Mouse (Mus musculus) myocyte (in vitro differentiated cells): Measurements from ENCODE around the gene Nr2f6.

Experiments
- CEBPB ChIP-seq: IDR thresholded peaks from 2 replicates; pipeline ENCODE4 v1.6.1; 2011; ENCODE audit warnings: mild to moderate bottlenecking, moderate library complexity; ENCODE audit not compliant: poor library complexity, insufficient read depth, severe bottlenecking
- E2F4 ChIP-seq: IDR thresholded peaks from one replicate; pipeline ENCODE4 v1.6.1; 2011; ENCODE audit warnings: mild to moderate bottlenecking, control low read depth, moderate library complexity; ENCODE audit not compliant: insufficient read depth
- MAX ChIP-seq: IDR thresholded peaks from one replicate; pipeline ENCODE4 v1.6.1; 2011; ENCODE audit warnings: low read depth, mild to moderate bottlenecking, control low read depth
- MYOD1 ChIP-seq, 3 experiments: IDR thresholded peaks; one replicate each; pipeline ENCODE4 v1.6.1; 2011; ENCODE audit warnings: control low read depth in 2 of 3, low read depth in 2 of 3, mild to moderate bottlenecking in 2 of 3, moderate library complexity in 1 of 3; ENCODE audit not compliant: insufficient read length in 2 of 3, control insufficient read depth in 1 of 3
- MYOG ChIP-seq, 3 experiments: IDR thresholded peaks; one replicate each; pipeline ENCODE4 v1.6.1; 2011; ENCODE audit warnings: control low read depth in 2 of 3, low read depth in 2 of 3, mild to moderate bottlenecking in 2 of 3; ENCODE audit not compliant: insufficient read length in 2 of 3, control insufficient read depth in 1 of 3, insufficient read depth in 1 of 3
- POLR2A ChIP-seq: IDR thresholded peaks from one replicate; pipeline ENCODE4 v1.6.1; 2011; ENCODE audit warnings: low read depth, mild to moderate bottlenecking, control low read depth, moderate library complexity; ENCODE audit not compliant: insufficient read length
- POLR2AphosphoS2 ChIP-seq: IDR thresholded peaks from one replicate; pipeline ENCODE4 v1.6.1; 2011; ENCODE audit warnings: low read depth, control low read depth; ENCODE audit not compliant: insufficient read length
- SRF ChIP-seq: IDR thresholded peaks from one replicate; pipeline ENCODE4 v1.6.1; 2011; ENCODE audit warnings: low read depth; ENCODE audit not compliant: control insufficient read depth, insufficient read length
- TCF12 ChIP-seq: IDR thresholded peaks from one replicate; pipeline ENCODE4 v1.6.1; 2011; ENCODE audit warnings: mild to moderate bottlenecking, control low read depth; ENCODE audit not compliant: poor library complexity, insufficient read depth, severe bottlenecking
- TCF3 ChIP-seq: IDR thresholded peaks from one replicate; pipeline ENCODE4 v1.6.1; 2011; ENCODE audit warnings: low read depth, control low read depth; ENCODE audit not compliant: insufficient read length
- USF1 ChIP-seq: IDR thresholded peaks from one replicate; pipeline ENCODE4 v1.6.1; 2011; ENCODE audit warnings: low read depth, mild to moderate bottlenecking, control low read depth, moderate library complexity

DNA sequence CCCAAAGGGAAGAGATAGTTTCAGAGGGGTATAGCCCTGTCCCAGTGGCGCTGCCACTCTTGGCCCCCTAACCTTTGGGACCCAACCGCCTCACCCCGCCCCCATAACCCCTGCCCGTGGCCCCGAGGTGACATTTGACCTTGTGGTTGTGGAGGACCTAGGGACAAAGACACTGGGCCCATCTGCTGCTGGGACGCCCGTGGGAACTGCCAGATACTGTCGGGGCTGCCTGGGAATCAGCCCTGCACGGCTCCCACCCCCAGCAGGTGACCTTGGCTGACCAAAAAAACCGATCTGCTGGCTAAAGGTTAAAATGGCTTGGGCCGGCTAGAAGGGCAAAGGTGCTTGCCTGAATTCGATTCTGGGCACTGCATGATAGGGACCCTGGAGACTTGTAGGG lies 1.6 kb upstream of the Nr2f6 start:
- TF ChIP-seq MAX (no peak), POLR2A (no peak), SRF (no peak), E2F4 (no peak), MYOD1 (IDR thresholded peaks at IDR 0.05; ENCODE audit: control insufficient read depth in 1 of 3, insufficient read length in 2 of 3, low read depth in 2 of 3) (no peak), CEBPB (no peak), USF1 (no peak), POLR2AphosphoS2 (no peak), TCF12 (no peak), MYOG (IDR thresholded peaks at IDR 0.05; ENCODE audit: control insufficient read depth in 1 of 3, insufficient read depth in 1 of 3, insufficient read length in 2 of 3, low read depth in 2 of 3) (no peak), TCF3 (no peak)
